Mouse (Mus musculus): ENCODE results near the gene Shc3. TPM values are rescaled to one million over a fixed set of nuclear protein-coding genes. Genes with fewer than 3 reads are reported as not detected.

Shc3 gene
- total and polyA plus RNA-seq, 3 experiments, result not detected

GRCm38 (mm10) chr13:51397861-51398260 lies 171.4 kb downstream of the Shc3 start:
- no peaks in the 10 kb centered on the region for H3K36me3 ChIP-seq (ENCODE audit: control insufficient read depth in 1 of 2, insufficient read depth in 2 of 2, low read length in 2 of 2)
- no peak for DNase-seq (ENCODE audit: low read depth, low spot score)
- no peaks in the 10 kb centered on the region for H3K4me1 ChIP-seq (ENCODE audit: control insufficient read depth in 1 of 2, insufficient read depth in 2 of 2, low read length in 2 of 2)
- no peaks in the 10 kb centered on the region for H3K27me3 ChIP-seq (ENCODE audit: control insufficient read depth in 1 of 2, insufficient read depth in 2 of 2, low read length in 2 of 2)
- H3K4me3 ChIP-seq (ENCODE audit: control insufficient read depth in 1 of 2, insufficient read depth in 1 of 2, low read depth in 2 of 2, low read length in 2 of 2), result no peak overlapping the region
- no peaks in the 10 kb centered on the region for H3K9me3 ChIP-seq (replicated peaks; ENCODE audit: insufficient read depth, low read length)
- no peak overlapping the region for H3K27ac ChIP-seq (ENCODE audit: control insufficient read depth, low read depth, low read length)
- TF ChIP-seq MEF2A (IDR thresholded peaks at IDR 0.05; ENCODE audit: extremely low read depth, insufficient replicate concordance, low read depth, low read length, poor library complexity, severe bottlenecking) (no peak), UBTF (IDR thresholded peaks at IDR 0.05; ENCODE audit: borderline replicate concordance, insufficient read depth, low read depth, low read length) (no peak), JUND (IDR thresholded peaks at IDR 0.05; ENCODE audit: low read depth, low read length) (no peak), NRF1 (IDR thresholded peaks at IDR 0.05; ENCODE audit: insufficient read depth, low read depth, low read length, poor library complexity, severe bottlenecking) (no peak), ETS1 (IDR thresholded peaks at IDR 0.05; ENCODE audit: low read depth, low read length) (no peak), ZKSCAN1 (IDR thresholded peaks at IDR 0.05; ENCODE audit: low read depth, low read length) (no peak), E2F4 (IDR thresholded peaks at IDR 0.05; ENCODE audit: borderline replicate concordance, low read depth, low read length) (no peak), POLR2AphosphoS5 (IDR thresholded peaks at IDR 0.05; ENCODE audit: borderline replicate concordance, low read depth, low read length) (no peak), KAT2A (conservative IDR thresholded peaks at IDR 0.05; ENCODE audit: low read depth, low read length) (no peak), ZC3H11A (IDR thresholded peaks at IDR 0.05; ENCODE audit: low read depth, low read length) (no peak), EP300 (IDR thresholded peaks at IDR 0.05; ENCODE audit: low read depth in 1 of 2, low read length in 2 of 2) (no peak), BHLHE40 (IDR thresholded peaks at IDR 0.05; ENCODE audit: borderline replicate concordance, low read depth, low read length) (no peak), MYC (IDR thresholded peaks at IDR 0.05; ENCODE audit: low read depth, low read length) (no peak), SIN3A (IDR thresholded peaks at IDR 0.05; ENCODE audit: low read length) (no peak), POLR2AphosphoS2 (IDR thresholded peaks at IDR 0.05; ENCODE audit: low read length) (no peak), USF2 (IDR thresholded peaks at IDR 0.05; ENCODE audit: borderline replicate concordance in 1 of 2, insufficient read depth in 1 of 2, low read depth in 1 of 2, low read length in 2 of 2) (no peak), TBP (IDR thresholded peaks at IDR 0.05; ENCODE audit: low read depth, low read length) (no peak), TCF12 (IDR thresholded peaks at IDR 0.05; ENCODE audit: low read depth, low read length) (no peak)
- H3K79me2 ChIP-seq (ENCODE audit: control insufficient read depth, insufficient read depth, low read length, poor library complexity), result no peaks in the 10 kb centered on the region
- no peak overlapping the region for H3K9ac ChIP-seq (ENCODE audit: control insufficient read depth, low read depth, low read length, poor library complexity, severe bottlenecking)

- H3K9me3 ChIP-seq (replicated peaks; ENCODE audit: insufficient read depth, low read length), result no peaks in the 10 kb centered on the region
- no peak overlapping the region for H3K4me3 ChIP-seq (ENCODE audit: control insufficient read depth in 1 of 2, insufficient read depth in 1 of 2, low read depth in 2 of 2, low read length in 2 of 2)
- DNase-seq (ENCODE audit: low read depth, low spot score), result no peak
- no peaks in the 10 kb centered on the region for H3K79me2 ChIP-seq (ENCODE audit: control insufficient read depth, insufficient read depth, low read length, poor library complexity)
- no peak overlapping the region for H3K9ac ChIP-seq (ENCODE audit: control insufficient read depth, low read depth, low read length, poor library complexity, severe bottlenecking)
- no peaks in the 10 kb centered on the region for H3K36me3 ChIP-seq (ENCODE audit: control insufficient read depth in 1 of 2, insufficient read depth in 2 of 2, low read length in 2 of 2)
- no peaks in the 10 kb centered on the region for H3K4me1 ChIP-seq (ENCODE audit: control insufficient read depth in 1 of 2, insufficient read depth in 2 of 2, low read length in 2 of 2)
- TF ChIP-seq RAD21 (IDR thresholded peaks at IDR 0.05; ENCODE audit: low read depth, low read length) (no peak), POLR2A (IDR thresholded peaks at IDR 0.05; ENCODE audit: control insufficient read depth in 1 of 2, insufficient read depth in 1 of 2, low read depth in 1 of 2, low read length in 2 of 2, poor library complexity in 1 of 2) (no peak)
- no peak overlapping the region for H3K27ac ChIP-seq (ENCODE audit: control insufficient read depth, low read depth, low read length)
- no peaks in the 10 kb centered on the region for H3K27me3 ChIP-seq (ENCODE audit: control insufficient read depth in 1 of 2, insufficient read depth in 2 of 2, low read length in 2 of 2)
Measured at GRCm38 (mm10) chr13:51392256-51392655, 177.0 kb downstream of the Shc3 start.
